Mouse (Mus musculus): ENCODE measurements around the gene Prim2. TPM values are rescaled to one million over a fixed set of nuclear protein-coding genes. Genes with fewer than 3 reads are reported as not detected.

Gene Prim2
- polyA plus RNA-seq, 1 experiment from 2014 or later: 27.4 TPM

- no peaks in the 10 kb centered on the region for H3K27me3 ChIP-seq (ENCODE audit: control insufficient read depth, insufficient read depth, low read depth, low read length)
- H3K4me1 ChIP-seq (ENCODE audit: control insufficient read depth, low read depth, low read length): no peaks in the 10 kb centered on the region
- H3K4me3 ChIP-seq (ENCODE audit: low read depth, low read length): no peak overlapping the region
- no peak overlapping the region for H3K27ac ChIP-seq (ENCODE audit: low read length)
- WGBS (ENCODE audit: insufficient replicate concordance): 73% methylated on average over 8 of the region's 8 CpGs
- H3K36me3 ChIP-seq (ENCODE audit: control insufficient read depth, insufficient read depth): no peaks in the 10 kb centered on the region
- no peak for ATAC-seq (ENCODE audit: low read depth)
- no peaks in the 10 kb centered on the region for H3K9me3 ChIP-seq (replicated peaks; ENCODE audit: control insufficient read depth, low read length)
- H3K9ac ChIP-seq (ENCODE audit: low read depth, low read length): no peak overlapping the region
- no peak overlapping the region for H3K4me2 ChIP-seq (ENCODE audit: low read depth, low read length)
Measured at GRCm38 (mm10) chr1:33689446-33690086, 20.0 kb upstream of the Prim2 start.

DNA sequence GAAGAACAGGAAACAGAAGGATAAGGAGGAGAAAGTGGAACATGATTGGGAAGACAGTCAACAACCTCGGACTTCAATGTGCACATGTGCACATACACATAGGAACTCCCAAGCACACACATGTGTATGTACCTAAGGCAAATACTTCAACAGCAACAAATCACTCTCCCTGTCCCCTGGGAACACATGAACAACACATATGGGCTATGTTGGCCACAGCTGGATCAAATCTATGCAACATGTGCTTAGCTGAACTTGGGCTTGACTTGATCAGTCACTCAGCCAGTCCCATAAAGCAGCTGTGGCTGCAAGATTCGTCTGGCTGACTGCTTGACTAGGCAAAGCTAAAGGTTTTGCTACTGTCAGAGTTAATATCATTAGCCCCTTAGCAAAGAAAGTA, 19.2 kb upstream of the Prim2 start:
- WGBS (ENCODE audit: insufficient replicate concordance): 39% methylated on average over 2 of the region's 2 CpGs
- H3K4me3 ChIP-seq (ENCODE audit: low read depth, low read length): no peak overlapping the region

DNA sequence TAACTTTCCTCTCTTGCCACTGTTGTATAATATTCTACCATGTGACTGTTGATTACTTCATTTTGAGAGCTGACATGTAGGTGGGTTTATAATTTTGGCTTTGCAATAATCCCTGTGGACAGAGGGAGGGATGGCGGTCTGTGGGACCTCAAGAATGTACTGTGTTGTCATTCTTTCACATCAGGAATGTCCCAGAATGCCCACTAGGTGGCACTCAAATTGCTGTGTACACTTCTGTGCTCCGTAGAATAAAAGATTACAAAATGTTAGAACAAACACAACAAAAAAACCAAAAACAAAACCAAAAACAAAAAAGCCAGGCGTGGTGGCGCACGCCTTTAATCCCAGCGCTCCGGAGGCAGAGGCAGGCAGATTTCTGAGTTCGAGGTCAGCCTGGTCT, 14.9 kb upstream of the Prim2 start:
- no peaks in the 10 kb centered on the region for H3K27me3 ChIP-seq (ENCODE audit: control insufficient read depth, insufficient read depth, low read depth, low read length)
- no peaks in the 10 kb centered on the region for H3K36me3 ChIP-seq (ENCODE audit: control insufficient read depth, insufficient read depth)
- no peak overlapping the region for H3K4me3 ChIP-seq (ENCODE audit: low read depth, low read length)
- no peak overlapping the region for H3K27ac ChIP-seq (ENCODE audit: low read length)
- no peak overlapping the region for H3K9ac ChIP-seq (ENCODE audit: low read depth, low read length)
- no peaks in the 10 kb centered on the region for H3K9me3 ChIP-seq (replicated peaks; ENCODE audit: control insufficient read depth, low read length)
- no peak for ATAC-seq (ENCODE audit: low read depth)
- H3K4me2 ChIP-seq (ENCODE audit: low read depth, low read length): no peak overlapping the region
- H3K4me1 ChIP-seq (ENCODE audit: control insufficient read depth, low read depth, low read length): no peaks in the 10 kb centered on the region
- 50% methylated on average over 8 of the region's 8 CpGs for WGBS (ENCODE audit: insufficient replicate concordance)

More for the DNA sequence above, 19.2 kb upstream of the Prim2 start:
- no peaks in the 10 kb centered on the region for H3K36me3 ChIP-seq (ENCODE audit: control insufficient read depth, insufficient read depth)
- no peaks in the 10 kb centered on the region for H3K27me3 ChIP-seq (ENCODE audit: control insufficient read depth, insufficient read depth, low read depth, low read length)
- no peak overlapping the region for H3K27ac ChIP-seq (ENCODE audit: low read length)
- H3K4me1 ChIP-seq (ENCODE audit: control insufficient read depth, low read depth, low read length): no peaks in the 10 kb centered on the region
- no peaks in the 10 kb centered on the region for H3K9me3 ChIP-seq (replicated peaks; ENCODE audit: control insufficient read depth, low read length)
- no peak overlapping the region for H3K9ac ChIP-seq (ENCODE audit: low read depth, low read length)
- no peak overlapping the region for H3K4me2 ChIP-seq (ENCODE audit: low read depth, low read length)
- no peak for ATAC-seq (ENCODE audit: low read depth)

GRCm38 (mm10) chr1:33680890-33681289, 11.3 kb upstream of the Prim2 start:
- no peak overlapping the region for H3K27ac ChIP-seq (ENCODE audit: low read length)
- no peaks in the 10 kb centered on the region for H3K9me3 ChIP-seq (replicated peaks; ENCODE audit: control insufficient read depth, low read length)
- ATAC-seq (ENCODE audit: low read depth): no peak
- H3K4me1 ChIP-seq (ENCODE audit: control insufficient read depth, low read depth, low read length): no peaks in the 10 kb centered on the region
- H3K9ac ChIP-seq (ENCODE audit: low read depth, low read length): no peak overlapping the region
- WGBS (ENCODE audit: insufficient replicate concordance): 72% methylated on average over 7 of the region's 7 CpGs
- no peak overlapping the region for H3K4me2 ChIP-seq (ENCODE audit: low read depth, low read length)
- no peak overlapping the region for H3K4me3 ChIP-seq (ENCODE audit: low read depth, low read length)
- no peaks in the 10 kb centered on the region for H3K36me3 ChIP-seq (ENCODE audit: control insufficient read depth, insufficient read depth)
- no peaks in the 10 kb centered on the region for H3K27me3 ChIP-seq (ENCODE audit: control insufficient read depth, insufficient read depth, low read depth, low read length)

DNA sequence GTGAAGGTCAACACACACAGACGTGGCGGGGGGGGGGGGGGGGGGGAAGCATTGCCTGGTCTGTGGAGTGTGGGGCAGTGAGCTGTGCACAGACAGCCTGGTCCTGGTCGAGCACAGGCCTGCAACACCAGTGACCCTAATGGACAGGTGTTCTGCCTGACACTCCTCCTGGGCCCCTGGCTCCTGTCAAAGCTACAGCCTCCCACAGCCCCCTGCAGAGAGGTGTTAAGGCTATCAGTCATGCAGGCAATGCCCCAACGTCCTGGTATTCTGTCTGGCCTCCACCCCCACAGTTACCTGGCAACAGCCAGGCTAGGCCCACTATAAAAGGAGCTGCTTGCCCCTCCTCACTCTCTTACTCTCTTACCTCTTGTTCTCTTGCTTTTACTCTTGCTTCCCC, 10.8 kb upstream of the Prim2 start:
- ATAC-seq (ENCODE audit: low read depth): no peak
- Histone ChIP-seq H3K27ac (ENCODE audit: low read length) (no peak overlapping the region), H3K9ac (ENCODE audit: low read depth, low read length) (no peak overlapping the region), H3K36me3 (ENCODE audit: control insufficient read depth, insufficient read depth) (no peaks in the 10 kb centered on the region), H3K4me1 (ENCODE audit: control insufficient read depth, low read depth, low read length) (no peaks in the 10 kb centered on the region), H3K4me2 (ENCODE audit: low read depth, low read length) (no peak overlapping the region), H3K27me3 (ENCODE audit: control insufficient read depth, insufficient read depth, low read depth, low read length) (no peaks in the 10 kb centered on the region), H3K4me3 (ENCODE audit: low read depth, low read length) (no peak overlapping the region), H3K9me3 (replicated peaks; ENCODE audit: control insufficient read depth, low read length) (no peaks in the 10 kb centered on the region)
- WGBS (ENCODE audit: insufficient replicate concordance): 30% methylated on average over 3 of the region's 4 CpGs

GRCm38 (mm10) chr1:33673158-33673960, 3.8 kb upstream of the Prim2 start:
- no peak overlapping the region for H3K27ac ChIP-seq (ENCODE audit: low read length)
- WGBS (ENCODE audit: insufficient replicate concordance): 67% methylated on average over 17 of the region's 17 CpGs
- no peaks in the 10 kb centered on the region for H3K9me3 ChIP-seq (replicated peaks; ENCODE audit: control insufficient read depth, low read length)
- no peak overlapping the region for H3K4me2 ChIP-seq (ENCODE audit: low read depth, low read length)
- no peaks in the 10 kb centered on the region for H3K36me3 ChIP-seq (ENCODE audit: control insufficient read depth, insufficient read depth)
- no peak overlapping the region for H3K9ac ChIP-seq (ENCODE audit: low read depth, low read length)
- no peak for ATAC-seq (ENCODE audit: low read depth)
- peaks cover 21% of the 10 kb centered on the region for H3K4me1 ChIP-seq (ENCODE audit: control insufficient read depth, low read depth, low read length)
- H3K4me3 ChIP-seq (ENCODE audit: low read depth, low read length): no peak overlapping the region
- H3K27me3 ChIP-seq (ENCODE audit: control insufficient read depth, insufficient read depth, low read depth, low read length): no peaks in the 10 kb centered on the region

- Histone ChIP-seq H3K9ac (ENCODE audit: low read depth, low read length) (no peak overlapping the region), H3K9me3 (replicated peaks; ENCODE audit: control insufficient read depth, low read length) (no peaks in the 10 kb centered on the region), H3K36me3 (ENCODE audit: control insufficient read depth, insufficient read depth) (0 out of 2 replicates have a peak, but pooled peaks cover 2% of the 10 kb centered on the region), H3K27me3 (ENCODE audit: control insufficient read depth, insufficient read depth, low read depth, low read length) (no peaks in the 10 kb centered on the region), H3K4me1 (ENCODE audit: control insufficient read depth, low read depth, low read length) (peaks cover 29% of the 10 kb centered on the region), H3K4me2 (ENCODE audit: low read depth, low read length) (no peak overlapping the region), H3K27ac (ENCODE audit: low read length) (no peak overlapping the region), H3K4me3 (ENCODE audit: low read depth, low read length) (no peak overlapping the region)
- ATAC-seq (ENCODE audit: low read depth): no peak
- WGBS (ENCODE audit: insufficient replicate concordance): 25% methylated on average over 3 of the region's 3 CpGs
Measured at GRCm38 (mm10) chr1:33672514-33672913, 2.9 kb upstream of the Prim2 start.

GRCm38 (mm10) chr1:33672083-33672482, 2.5 kb upstream of the Prim2 start:
- peak; percentile 68 for ATAC-seq (ENCODE audit: low read depth)
- peaks cover 30% of the 10 kb centered on the region for H3K4me1 ChIP-seq (ENCODE audit: control insufficient read depth, low read depth, low read length)
- H3K4me3 ChIP-seq (ENCODE audit: low read depth, low read length): no peak overlapping the region
- 0 out of 2 replicates have a peak, but pooled peaks cover 2% of the 10 kb centered on the region for H3K36me3 ChIP-seq (ENCODE audit: control insufficient read depth, insufficient read depth)
- H3K27ac ChIP-seq (ENCODE audit: low read length): peak overlapping the region; percentile 21; the same call in 1 of the 2 replicates
- 27% methylated on average over 3 of the region's 3 CpGs for WGBS (ENCODE audit: insufficient replicate concordance)
- H3K4me2 ChIP-seq (ENCODE audit: low read depth, low read length): peak overlapping the region; percentile 28; the same call in 1 of the 2 replicates
- no peaks in the 10 kb centered on the region for H3K27me3 ChIP-seq (ENCODE audit: control insufficient read depth, insufficient read depth, low read depth, low read length)
- H3K9me3 ChIP-seq (replicated peaks; ENCODE audit: control insufficient read depth, low read length): no peaks in the 10 kb centered on the region
- no peak overlapping the region for H3K9ac ChIP-seq (ENCODE audit: low read depth, low read length)

- Histone ChIP-seq H3K4me2 (ENCODE audit: low read depth, low read length) (no peak overlapping the region), H3K36me3 (ENCODE audit: control insufficient read depth, insufficient read depth) (peaks cover 5% of the 10 kb centered on the region; the same call in 1 of the 2 replicates), H3K9ac (ENCODE audit: low read depth, low read length) (no peak overlapping the region), H3K27me3 (ENCODE audit: control insufficient read depth, insufficient read depth, low read depth, low read length) (no peaks in the 10 kb centered on the region), H3K4me1 (ENCODE audit: control insufficient read depth, low read depth, low read length) (peaks cover 33% of the 10 kb centered on the region), H3K9me3 (replicated peaks; ENCODE audit: control insufficient read depth, low read length) (no peaks in the 10 kb centered on the region), H3K27ac (ENCODE audit: low read length) (peak overlapping the region; percentile 21; the same call in 1 of the 2 replicates), H3K4me3 (ENCODE audit: low read depth, low read length) (no peak overlapping the region)
- WGBS (ENCODE audit: insufficient replicate concordance): 73% methylated on average over 5 of the region's 5 CpGs
- ATAC-seq (ENCODE audit: low read depth): no peak
Measured at GRCm38 (mm10) chr1:33671441-33671840, 1.8 kb upstream of the Prim2 start.

Measured in liver, embryonic 16.5 days (tissue).